Mouse (Mus musculus) B cell, adult 62 days (primary cell): ENCODE data around the gene Glipr2. TPM values are rescaled to one million over a fixed set of nuclear protein-coding genes. Genes with fewer than 3 reads are reported as not detected.

Experiments used
- total RNA-seq: library from RNA; stranded (reverse); gene quantifications from 4 replicates; pipeline ENCODE4 v1.2.4, GENCODE M21; 2023

Glipr2 gene
- total RNA-seq: 12.1 to 14.5 TPM (median 14.1 TPM) in 4 replicates

GRCm38 (mm10) chr4:43957292-43957845, at the start of gene Glipr2:
Gene Glipr2 (plus strand): TSS chr4:43957401.

GRCm38 (mm10) chr4:43983181-43983580, 26.0 kb downstream of the Glipr2 start, which contains the start of gene Ccin:
Gene Ccin (plus strand): TSS chr4:43983483.

GRCm38 (mm10) chr4:44004126-44004525, 46.9 kb downstream of the Glipr2 start, which contains the start of gene Clta:
Gene Clta (plus strand): TSS chr4:44004452.

Other genes with a start within 250 kb of the Glipr2 start
- gene Olfr71, start 247.1 kb upstream of the Glipr2 start, total RNA-seq: not detected in 4 replicates
- gene Hrct1, start 230.2 kb upstream of the Glipr2 start, total RNA-seq: not detected in 4 replicates
- gene Spaar, start 227.4 kb upstream of the Glipr2 start, total RNA-seq: not detected in 4 replicates
- not detected in 4 replicates for gene Olfr159, start 186.4 kb upstream of the Glipr2 start, total RNA-seq
- gene Olfr156, start 133.5 kb upstream of the Glipr2 start, total RNA-seq: not detected in 4 replicates
- gene Olfr157, start 117.2 kb upstream of the Glipr2 start, total RNA-seq: not detected in 4 replicates
- not detected in 4 replicates for gene Olfr155, start 105.8 kb upstream of the Glipr2 start, total RNA-seq
- gene Reck, start 81.9 kb upstream of the Glipr2 start, total RNA-seq: 0.55 to 0.88 TPM (median 0.66 TPM) in 4 replicates
- 0.28 to 1.3 TPM (median 0.48 TPM) in 4 replicates for gene Ccin, start 26.1 kb downstream of the Glipr2 start, total RNA-seq
- gene Clta, start 47.1 kb downstream of the Glipr2 start, total RNA-seq: 184 to 199 TPM (median 196 TPM) in 4 replicates
- gene Gne, start 126.8 kb downstream of the Glipr2 start, total RNA-seq: 50.4 to 56.9 TPM (median 53.5 TPM) in 4 replicates